8 mouse cellular contexts compared by ENCODE assay signal in genomic region chr15:64448581-64449140, GRCm38 (mm10).
DNase-seq lines count a peak whose midpoint lies in the region; ATAC-seq lines count a peak whose summit lies in the region.

No protein-coding gene starts in this region.

- peak; percentile 95 for ATAC-seq in frontal cortex, adult (ENCODE audit: low TSS enrichment)
- no peak for ATAC-seq in monocyte, adult 5-6 weeks (replicated peaks; ENCODE audit: insufficient number of reproducible peaks, low FRiP score, low TSS enrichment, poor library complexity, severe bottlenecking)

- no peak for DNase-seq in frontal cortex, postnatal 25 days (ENCODE audit: low spot score in 2 of 2)
- DNase-seq in right cerebral cortex, adult 2 months (ENCODE audit: low spot score in 2 of 2), result peak; percentile 54 to 71
- no peak for DNase-seq in right cerebral cortex, postnatal 4 days
- DNase-seq in layer of hippocampus, postnatal 10 days (ENCODE audit: low spot score in 2 of 2), result peak; percentile 35 to 55
- DNase-seq in skeletal muscle tissue, adult 2 months (ENCODE audit: low read depth, low spot score), result peak; percentile 26
- DNase-seq in urinary bladder, adult 2 months (ENCODE audit: low spot score), result no peak

Comparison
In these comparisons a context has a peak if more than half of its experiments do, and no peak if none do; other contexts are left out.
1. DNase-seq: peak in right cerebral cortex, adult 2 months (2 of 2), layer of hippocampus, postnatal 10 days (2 of 2) and skeletal muscle tissue, adult 2 months (single experiment); none in frontal cortex, postnatal 25 days (0 of 2), right cerebral cortex, postnatal 4 days (single experiment) and urinary bladder, adult 2 months (single experiment).